Mouse (Mus musculus): Measurements from ENCODE around the gene Lrrc3. TPM values are rescaled to one million over a fixed set of nuclear protein-coding genes. Genes with fewer than 3 reads are reported as not detected.
"Not testable (repeated sequence)": the region's sequence is repeated elsewhere in the genome, so short reads cannot be mapped to it uniquely, and the experiment has no call there.

Gene Lrrc3
- polyA plus RNA-seq (2012; rRNA removed) = 4.0 and 5.3 TPM in 2 replicates

GRCm38 (mm10) chr10:77902211-77902893 is at the start of gene Lrrc3:
Lrrc3 (minus strand) TSS chr10:77902536.
- peaks cover 15% of the 10 kb centered on the region for H3K4me1 ChIP-seq (ENCODE audit: control insufficient read depth, insufficient read depth, insufficient read length, low read length)
- peak within 1 kb of the TSS; percentile 64 for H3K4me3 ChIP-seq (ENCODE audit: low read depth, low read length)
- H3K36me3 ChIP-seq (ENCODE audit: control insufficient read depth, insufficient read depth, low read length) = no peaks in the 10 kb centered on the region
- H3K27ac ChIP-seq (ENCODE audit: insufficient read depth, low read depth, low read length) = no peak within 1 kb of the TSS
- no peak for TF ChIP-seq CTCF (IDR thresholded peaks at IDR 0.05; ENCODE audit: extremely low read depth, insufficient read length, insufficient replicate concordance, low read depth, low read length)
- TF ChIP-seq POLR2A (IDR thresholded peaks at IDR 0.05; ENCODE audit: low read depth, low read length) = no peak
- H3K27me3 ChIP-seq (ENCODE audit: control insufficient read depth, insufficient read depth, low read length) = peaks cover 14% of the 10 kb centered on the region
- whole genome bisulfite sequencing = 1% methylated on average over 46 of the region's 46 CpGs

- 92% methylated on average over 9 of the region's 12 CpGs for WGBS
- H3K36me3 ChIP-seq (ENCODE audit: control insufficient read depth, insufficient read depth, low read length); H3K27me3 ChIP-seq (ENCODE audit: control insufficient read depth, insufficient read depth, low read length); H3K4me3 ChIP-seq (ENCODE audit: low read depth, low read length); H3K27ac ChIP-seq (ENCODE audit: insufficient read depth, low read depth, low read length); H3K4me1 ChIP-seq (ENCODE audit: control insufficient read depth, insufficient read depth, insufficient read length, low read length): not testable (repeated sequence)
These were observed 48.1 kb upstream of the Lrrc3 start for GRCm38 (mm10) chr10:77950468-77950867.

GRCm38 (mm10) chr10:77939685-77940084 is 37.3 kb upstream of the Lrrc3 start:
- H3K4me1 ChIP-seq (ENCODE audit: control insufficient read depth, insufficient read depth, insufficient read length, low read length) = no peaks in the 10 kb centered on the region
- H3K4me3 ChIP-seq (ENCODE audit: low read depth, low read length) = no peak overlapping the region
- no peaks in the 10 kb centered on the region for H3K27me3 ChIP-seq (ENCODE audit: control insufficient read depth, insufficient read depth, low read length)
- H3K27ac ChIP-seq (ENCODE audit: insufficient read depth, low read depth, low read length) = no peak overlapping the region
- WGBS = 44% methylated on average over 2 of the region's 2 CpGs
- H3K36me3 ChIP-seq (ENCODE audit: control insufficient read depth, insufficient read depth, low read length) = no peaks in the 10 kb centered on the region
- TF ChIP-seq CTCF (IDR thresholded peaks at IDR 0.05; ENCODE audit: extremely low read depth, insufficient read length, insufficient replicate concordance, low read depth, low read length) = no peak
- no peak for TF ChIP-seq POLR2A (IDR thresholded peaks at IDR 0.05; ENCODE audit: low read depth, low read length)

- H3K27me3 ChIP-seq (ENCODE audit: control insufficient read depth, insufficient read depth, low read length) = no peaks in the 10 kb centered on the region
- H3K36me3 ChIP-seq (ENCODE audit: control insufficient read depth, insufficient read depth, low read length) = no peaks in the 10 kb centered on the region
- TF ChIP-seq POLR2A (IDR thresholded peaks at IDR 0.05; ENCODE audit: low read depth, low read length) (no peak), CTCF (IDR thresholded peaks at IDR 0.05; ENCODE audit: extremely low read depth, insufficient read length, insufficient replicate concordance, low read depth, low read length) (no peak)
- 67% methylated on average over 10 of the region's 10 CpGs for WGBS
- H3K4me3 ChIP-seq (ENCODE audit: low read depth, low read length) = no peak overlapping the region
- no peak overlapping the region for H3K27ac ChIP-seq (ENCODE audit: insufficient read depth, low read depth, low read length)
- H3K4me1 ChIP-seq (ENCODE audit: control insufficient read depth, insufficient read depth, insufficient read length, low read length) = no peaks in the 10 kb centered on the region
These were observed 25.0 kb upstream of the Lrrc3 start for GRCm38 (mm10) chr10:77927375-77927774.

GRCm38 (mm10) chr10:77926140-77926539 is 23.8 kb upstream of the Lrrc3 start:
- TF ChIP-seq POLR2A (IDR thresholded peaks at IDR 0.05; ENCODE audit: low read depth, low read length) (no peak), CTCF (IDR thresholded peaks at IDR 0.05; ENCODE audit: extremely low read depth, insufficient read length, insufficient replicate concordance, low read depth, low read length) (peak; percentile 60; the same call in 1 of the 2 replicates)
- Histone ChIP-seq H3K27me3 (ENCODE audit: control insufficient read depth, insufficient read depth, low read length) (no peaks in the 10 kb centered on the region), H3K4me3 (ENCODE audit: low read depth, low read length) (no peak overlapping the region), H3K36me3 (ENCODE audit: control insufficient read depth, insufficient read depth, low read length) (no peaks in the 10 kb centered on the region), H3K4me1 (ENCODE audit: control insufficient read depth, insufficient read depth, insufficient read length, low read length) (no peaks in the 10 kb centered on the region), H3K27ac (ENCODE audit: insufficient read depth, low read depth, low read length) (no peak overlapping the region)
- 24% methylated on average over 7 of the region's 7 CpGs for WGBS

- 22% methylated on average over 4 of the region's 4 CpGs for WGBS
- H3K27me3 ChIP-seq (ENCODE audit: control insufficient read depth, insufficient read depth, low read length) = no peaks in the 10 kb centered on the region
These were observed 20.3 kb upstream of the Lrrc3 start for GRCm38 (mm10) chr10:77922681-77923080.

GRCm38 (mm10) chr10:77921009-77921408 is 18.7 kb upstream of the Lrrc3 start:
- no peaks in the 10 kb centered on the region for H3K4me1 ChIP-seq (ENCODE audit: control insufficient read depth, insufficient read depth, insufficient read length, low read length)
- H3K27me3 ChIP-seq (ENCODE audit: control insufficient read depth, insufficient read depth, low read length) = no peaks in the 10 kb centered on the region
- H3K27ac ChIP-seq (ENCODE audit: insufficient read depth, low read depth, low read length) = no peak overlapping the region
- H3K36me3 ChIP-seq (ENCODE audit: control insufficient read depth, insufficient read depth, low read length) = no peaks in the 10 kb centered on the region
- TF ChIP-seq POLR2A (IDR thresholded peaks at IDR 0.05; ENCODE audit: low read depth, low read length) (no peak), CTCF (IDR thresholded peaks at IDR 0.05; ENCODE audit: extremely low read depth, insufficient read length, insufficient replicate concordance, low read depth, low read length) (no peak)
- WGBS = 28% methylated on average over 5 of the region's 5 CpGs
- H3K4me3 ChIP-seq (ENCODE audit: low read depth, low read length) = no peak overlapping the region

More at GRCm38 (mm10) chr10:77922681-77923080, 20.3 kb upstream of the Lrrc3 start:
- no peaks in the 10 kb centered on the region for H3K4me1 ChIP-seq (ENCODE audit: control insufficient read depth, insufficient read depth, insufficient read length, low read length)
- H3K36me3 ChIP-seq (ENCODE audit: control insufficient read depth, insufficient read depth, low read length) = no peaks in the 10 kb centered on the region
- no peak overlapping the region for H3K27ac ChIP-seq (ENCODE audit: insufficient read depth, low read depth, low read length)
- TF ChIP-seq POLR2A (IDR thresholded peaks at IDR 0.05; ENCODE audit: low read depth, low read length) (no peak), CTCF (IDR thresholded peaks at IDR 0.05; ENCODE audit: extremely low read depth, insufficient read length, insufficient replicate concordance, low read depth, low read length) (no peak)
- H3K4me3 ChIP-seq (ENCODE audit: low read depth, low read length) = no peak overlapping the region
